Mouse (Mus musculus): ENCODE measurements around the gene Serpina3f.

DNA sequence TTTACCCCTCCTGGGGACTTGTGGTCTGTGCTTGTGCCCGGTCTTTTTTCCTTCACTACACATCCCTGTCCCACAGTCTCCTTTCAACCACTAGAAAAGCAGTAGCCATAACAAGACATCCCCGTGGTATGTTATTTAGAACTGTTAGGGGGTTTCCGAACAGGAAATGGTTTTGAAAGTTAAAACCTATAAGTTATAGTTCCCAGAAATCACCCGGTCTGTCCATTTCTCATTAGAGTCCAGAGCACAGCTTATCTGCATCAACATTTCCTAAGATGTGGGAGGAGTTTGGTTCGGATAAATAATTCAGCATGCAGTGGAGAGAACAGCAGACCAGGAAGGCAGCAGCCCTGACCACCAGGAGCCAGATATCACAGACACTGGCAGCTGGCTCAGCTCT is 21.6 kb downstream of the Serpina3f start, which contains the start of gene Serpina3g:
- TF ChIP-seq CTCF (IDR thresholded peaks at IDR 0.05; ENCODE audit: low read depth, low read length), result no peak
- TF ChIP-seq GATA1 (IDR thresholded peaks at IDR 0.05; ENCODE audit: borderline replicate concordance, low read length), result no peak
- no peak for TF ChIP-seq TAL1 (conservative IDR thresholded peaks at IDR 0.05; ENCODE audit: low read depth, low read length)

Data from G1E (cell line).